Mouse (Mus musculus): Measurements from ENCODE around the gene Nelfcd.

Nelfcd gene

GRCm38 (mm10) chr2:174472818-174473549 lies 57.4 kb downstream of the Nelfcd start, which contains the start of gene Prelid3b:
Gene Prelid3b, minus strand, starts transcription at chr2:174473081.
- peak; percentile 99 to 100 for DNase-seq (ENCODE audit: low spot score in 2 of 2)

DNA sequence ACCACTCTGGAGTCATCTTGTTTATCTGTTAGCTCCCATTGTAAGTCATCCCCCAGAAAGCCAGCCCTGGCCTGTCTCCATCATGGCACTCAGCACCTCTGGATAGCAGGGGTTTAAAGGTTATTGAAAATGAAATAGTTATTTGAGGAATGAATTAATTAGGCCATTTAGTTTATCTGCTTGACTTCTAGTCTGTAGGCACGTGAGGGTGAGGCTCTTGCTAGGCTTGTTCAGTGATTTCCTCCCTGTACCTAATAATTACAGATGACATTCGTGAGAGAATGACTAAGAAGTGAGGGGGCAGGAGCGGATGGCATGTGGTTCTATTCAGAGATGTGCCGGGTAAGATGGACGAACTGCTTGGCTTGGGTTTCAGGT lies 57.9 kb downstream of the Nelfcd start:
- no peak for DNase-seq (ENCODE audit: low spot score in 2 of 2)
